Mouse (Mus musculus) MEL (cell line): Measurements from ENCODE around the gene Fbxo36.

ENCODE experiments used
- CHD1 ChIP-seq: IDR thresholded peaks from 2 replicates; pipeline ENCODE4 v1.6.1; 2012; ENCODE audit warnings: low read depth, mild to moderate bottlenecking, inconsistent platforms, low read length, improper control_type of control experiment
- CTCF ChIP-seq, 3 experiments: IDR thresholded peaks in 2 of 3; conservative IDR thresholded peaks in 1 of 3; 2 replicates each; pipeline ENCODE4 v1.5.1; 2011 to 2012; ENCODE audit warnings: low read length in 3 of 3, low read depth in 2 of 3, mild to moderate bottlenecking in 2 of 3, improper control_type of control experiment in 1 of 3, inconsistent platforms in 1 of 3, mixed read lengths in 1 of 3, moderate library complexity in 1 of 3; ENCODE audit not compliant: control insufficient read depth in 1 of 3, insufficient read depth in 1 of 3, poor library complexity in 1 of 3, severe bottlenecking in 1 of 3
- E2F4 ChIP-seq: IDR thresholded peaks from 2 replicates; pipeline ENCODE4 v1.6.1; 2011; ENCODE audit warnings: low read depth, low read length, improper control_type of control experiment, borderline replicate concordance
- POLR2A ChIP-seq, 2 experiments: IDR thresholded peaks; 2 replicates each; pipeline ENCODE4 v1.6.1; 2011 to 2012; ENCODE audit warnings: low read length in 2 of 2, mild to moderate bottlenecking in 2 of 2, control low read depth in 1 of 2, improper control_type of control experiment in 1 of 2, low read depth in 1 of 2, moderate library complexity in 1 of 2; ENCODE audit not compliant: control insufficient read depth in 1 of 2, insufficient read depth in 1 of 2, poor library complexity in 1 of 2
- POLR2AphosphoS2 ChIP-seq: IDR thresholded peaks from 2 replicates; pipeline ENCODE4 v1.6.1; 2011; ENCODE audit warnings: low read length, improper control_type of control experiment
- SMC3 ChIP-seq: IDR thresholded peaks from 2 replicates; pipeline ENCODE4 v1.6.1; 2011; ENCODE audit warnings: low read depth, low read length, improper control_type of control experiment
- USF1 ChIP-seq: IDR thresholded peaks from 2 replicates; pipeline ENCODE4 v1.6.1; 2014; ENCODE audit warnings: low read depth, mild to moderate bottlenecking, inconsistent platforms, low read length, improper control_type of control experiment, moderate library complexity
- ZMIZ1 ChIP-seq: IDR thresholded peaks from 2 replicates; pipeline ENCODE4 v1.6.1; 2012; ENCODE audit warnings: low read depth, mild to moderate bottlenecking, inconsistent platforms, low read length, improper control_type of control experiment, moderate library complexity
- ZNF384 ChIP-seq: IDR thresholded peaks from 2 replicates; pipeline ENCODE4 v1.6.1; 2012; ENCODE audit warnings: low read depth, mild to moderate bottlenecking, inconsistent platforms, low read length, improper control_type of control experiment

- no peak for TF ChIP-seq ZNF384
- no peak for TF ChIP-seq SMC3
- TF ChIP-seq CHD1: no peak
- TF ChIP-seq CTCF (IDR thresholded peaks at IDR 0.05 in 2 of 3, conservative IDR thresholded peaks at IDR 0.05 in 1 of 3; ENCODE audit: control insufficient read depth in 1 of 3, insufficient read depth in 1 of 3, low read depth in 2 of 3, low read length in 3 of 3, poor library complexity in 1 of 3, severe bottlenecking in 1 of 3): no peak
- no peak for TF ChIP-seq E2F4
- TF ChIP-seq POLR2A (IDR thresholded peaks at IDR 0.05; ENCODE audit: control insufficient read depth in 1 of 2, insufficient read depth in 1 of 2, low read depth in 1 of 2, low read length in 2 of 2, poor library complexity in 1 of 2): no peak
- no peak for TF ChIP-seq POLR2AphosphoS2
- no peak for TF ChIP-seq ZMIZ1
- TF ChIP-seq USF1: no peak
Measured at GRCm38 (mm10) chr1:84851512-84852235, 12.0 kb downstream of the Fbxo36 start.
